Mouse (Mus musculus): Measurements from ENCODE around the gene Mthfd2l. TPM values are rescaled to one million over a fixed set of nuclear protein-coding genes. Genes with fewer than 3 reads are reported as not detected.

Gene Mthfd2l
- polyA plus RNA-seq, 2 experiments: 4.4 to 9.2 TPM

GRCm38 (mm10) chr5:90919495-90919894, 11.4 kb upstream of the Mthfd2l start:
- DNase-seq (ENCODE audit: low read depth in 3 of 3, low spot score in 3 of 3) (no peak), ATAC-seq (ENCODE audit: insufficient read depth) (no peak)
- Histone ChIP-seq H3K27ac (no peak overlapping the region), H3K4me2 (ENCODE audit: low read depth) (no peak overlapping the region), H3K27me3 (ENCODE audit: control insufficient read depth, insufficient read depth, low read length) (no peaks in the 10 kb centered on the region), H3K36me3 (replicated peaks; ENCODE audit: control insufficient read depth, insufficient read depth, low read depth) (no peaks in the 10 kb centered on the region), H3K9me3 (ENCODE audit: control insufficient read depth, low read length) (no peaks in the 10 kb centered on the region), H3K4me3 (ENCODE audit: insufficient read depth in 1 of 2, low read depth in 2 of 2, low read length in 2 of 2) (no peak overlapping the region), H3K4me1 (replicated peaks; ENCODE audit: control insufficient read depth in 2 of 2, insufficient read depth in 2 of 2, low read length in 1 of 2) (no peaks in the 10 kb centered on the region), H3K9ac (replicated peaks) (no peak overlapping the region)
- TF ChIP-seq EP300 (IDR thresholded peaks at IDR 0.05; ENCODE audit: low read depth): no peak
- TF ChIP-seq CTCF (IDR thresholded peaks at IDR 0.05; ENCODE audit: low read depth): no peak
- 45% methylated on average over 2 of the region's 2 CpGs for WGBS (ENCODE audit: insufficient replicate concordance)

GRCm38 (mm10) chr5:90922958-90923357, 8.0 kb upstream of the Mthfd2l start:
- H3K27ac ChIP-seq: no peak overlapping the region
- no peaks in the 10 kb centered on the region for H3K36me3 ChIP-seq (replicated peaks; ENCODE audit: control insufficient read depth, insufficient read depth, low read depth)
- H3K4me2 ChIP-seq (ENCODE audit: low read depth): no peak overlapping the region
- H3K9ac ChIP-seq (replicated peaks): no peak overlapping the region
- no peak for DNase-seq (ENCODE audit: low read depth in 3 of 3, low spot score in 3 of 3)
- no peak for TF ChIP-seq EP300 (IDR thresholded peaks at IDR 0.05; ENCODE audit: low read depth)
- no peak for TF ChIP-seq CTCF (IDR thresholded peaks at IDR 0.05; ENCODE audit: low read depth)
- 81% methylated on average over 4 of the region's 4 CpGs for WGBS (ENCODE audit: insufficient replicate concordance)
- no peak for ATAC-seq (ENCODE audit: insufficient read depth)
- no peaks in the 10 kb centered on the region for H3K4me1 ChIP-seq (replicated peaks; ENCODE audit: control insufficient read depth in 2 of 2, insufficient read depth in 2 of 2, low read length in 1 of 2)
- H3K4me3 ChIP-seq (ENCODE audit: insufficient read depth in 1 of 2, low read depth in 2 of 2, low read length in 2 of 2): no peak overlapping the region
- H3K27me3 ChIP-seq (ENCODE audit: control insufficient read depth, insufficient read depth, low read length): no peaks in the 10 kb centered on the region
- no peaks in the 10 kb centered on the region for H3K9me3 ChIP-seq (ENCODE audit: control insufficient read depth, low read length)

GRCm38 (mm10) chr5:90930546-90930945, 371 bp upstream of the Mthfd2l start:
- peak overlapping the region; percentile 72 for H3K4me3 ChIP-seq (ENCODE audit: insufficient read depth in 1 of 2, low read depth in 2 of 2, low read length in 2 of 2)
- peak overlapping the region; percentile 75 for H3K4me2 ChIP-seq (ENCODE audit: low read depth)
- TF ChIP-seq CTCF (IDR thresholded peaks at IDR 0.05; ENCODE audit: low read depth) (no peak), EP300 (IDR thresholded peaks at IDR 0.05; ENCODE audit: low read depth) (no peak)
- 63% methylated on average over 2 of the region's 2 CpGs for WGBS (ENCODE audit: insufficient replicate concordance)
- ATAC-seq (ENCODE audit: insufficient read depth) (no peak; the same call in 1 of the 2 replicates), DNase-seq (ENCODE audit: low read depth in 3 of 3, low spot score in 3 of 3) (no peak)
- no peak overlapping the region for H3K27ac ChIP-seq
- H3K27me3 ChIP-seq (ENCODE audit: control insufficient read depth, insufficient read depth, low read length): no peaks in the 10 kb centered on the region
- H3K9me3 ChIP-seq (ENCODE audit: control insufficient read depth, low read length): no peaks in the 10 kb centered on the region
- H3K4me1 ChIP-seq (replicated peaks; ENCODE audit: control insufficient read depth in 2 of 2, insufficient read depth in 2 of 2, low read length in 1 of 2): peaks cover 3% of the 10 kb centered on the region in 2 experiments; a peak in 1 of 4 replicates
- peak overlapping the region; percentile 79 for H3K9ac ChIP-seq (replicated peaks)
- H3K36me3 ChIP-seq (replicated peaks; ENCODE audit: control insufficient read depth, insufficient read depth, low read depth): no peaks in the 10 kb centered on the region

GRCm38 (mm10) chr5:90931911-90932310, 994 bp downstream of the Mthfd2l start:
- no peaks in the 10 kb centered on the region for H3K27me3 ChIP-seq (ENCODE audit: control insufficient read depth, insufficient read depth, low read length)
- no peak for DNase-seq (ENCODE audit: low read depth in 3 of 3, low spot score in 3 of 3)
- no peaks in the 10 kb centered on the region for H3K36me3 ChIP-seq (replicated peaks; ENCODE audit: control insufficient read depth, insufficient read depth, low read depth)
- H3K9me3 ChIP-seq (ENCODE audit: control insufficient read depth, low read length): no peaks in the 10 kb centered on the region
- peak overlapping the region; percentile 72 for H3K4me3 ChIP-seq (ENCODE audit: insufficient read depth in 1 of 2, low read depth in 2 of 2, low read length in 2 of 2)
- peak overlapping the region; percentile 79 for H3K9ac ChIP-seq (replicated peaks)
- WGBS (ENCODE audit: insufficient replicate concordance): 20% methylated on average over 6 of the region's 6 CpGs
- H3K4me1 ChIP-seq (replicated peaks; ENCODE audit: control insufficient read depth in 2 of 2, insufficient read depth in 2 of 2, low read length in 1 of 2): peaks cover 3% of the 10 kb centered on the region in 2 experiments; a peak in 1 of 4 replicates
- TF ChIP-seq EP300 (IDR thresholded peaks at IDR 0.05; ENCODE audit: low read depth): no peak
- TF ChIP-seq CTCF (IDR thresholded peaks at IDR 0.05; ENCODE audit: low read depth): no peak
- H3K27ac ChIP-seq: no peak overlapping the region
- no peak for ATAC-seq (ENCODE audit: insufficient read depth)
- H3K4me2 ChIP-seq (ENCODE audit: low read depth): peak overlapping the region; percentile 75

GRCm38 (mm10) chr5:90936706-90937105, 5.8 kb downstream of the Mthfd2l start:
- ATAC-seq (ENCODE audit: insufficient read depth): no peak

More at GRCm38 (mm10) chr5:90936706-90937105, 5.8 kb downstream of the Mthfd2l start:
- H3K9ac ChIP-seq (replicated peaks): no peak overlapping the region
- WGBS (ENCODE audit: insufficient replicate concordance): 65% methylated on average over 2 of the region's 2 CpGs
- TF ChIP-seq CTCF (IDR thresholded peaks at IDR 0.05; ENCODE audit: low read depth): no peak
- no peak for TF ChIP-seq EP300 (IDR thresholded peaks at IDR 0.05; ENCODE audit: low read depth)
- H3K27me3 ChIP-seq (ENCODE audit: control insufficient read depth, insufficient read depth, low read length): no peaks in the 10 kb centered on the region
- H3K36me3 ChIP-seq (replicated peaks; ENCODE audit: control insufficient read depth, insufficient read depth, low read depth): no peaks in the 10 kb centered on the region
- H3K4me1 ChIP-seq (replicated peaks; ENCODE audit: control insufficient read depth in 2 of 2, insufficient read depth in 2 of 2, low read length in 1 of 2): no peaks in the 10 kb centered on the region; a peak in 1 of 4 replicates
- no peak overlapping the region for H3K4me3 ChIP-seq (ENCODE audit: insufficient read depth in 1 of 2, low read depth in 2 of 2, low read length in 2 of 2)
- no peak overlapping the region for H3K27ac ChIP-seq
- DNase-seq (ENCODE audit: low read depth in 3 of 3, low spot score in 3 of 3): no peak
- H3K4me2 ChIP-seq (ENCODE audit: low read depth): no peak overlapping the region
- H3K9me3 ChIP-seq (ENCODE audit: control insufficient read depth, low read length): no peaks in the 10 kb centered on the region
